Mouse (Mus musculus) skeletal muscle tissue, adult 2 months (tissue): ENCODE results near the gene Pigk.
"Not testable (repeated sequence)": the region's sequence is repeated elsewhere in the genome, so short reads cannot be mapped to it uniquely, and the experiment has no call there.

Experiments used
- DNase-seq: peaks from one replicate; pipeline ENCODE4 v3.0.0-alpha.2; 2012; ENCODE audit warnings: low read depth, low spot score

Pigk gene

DNA sequence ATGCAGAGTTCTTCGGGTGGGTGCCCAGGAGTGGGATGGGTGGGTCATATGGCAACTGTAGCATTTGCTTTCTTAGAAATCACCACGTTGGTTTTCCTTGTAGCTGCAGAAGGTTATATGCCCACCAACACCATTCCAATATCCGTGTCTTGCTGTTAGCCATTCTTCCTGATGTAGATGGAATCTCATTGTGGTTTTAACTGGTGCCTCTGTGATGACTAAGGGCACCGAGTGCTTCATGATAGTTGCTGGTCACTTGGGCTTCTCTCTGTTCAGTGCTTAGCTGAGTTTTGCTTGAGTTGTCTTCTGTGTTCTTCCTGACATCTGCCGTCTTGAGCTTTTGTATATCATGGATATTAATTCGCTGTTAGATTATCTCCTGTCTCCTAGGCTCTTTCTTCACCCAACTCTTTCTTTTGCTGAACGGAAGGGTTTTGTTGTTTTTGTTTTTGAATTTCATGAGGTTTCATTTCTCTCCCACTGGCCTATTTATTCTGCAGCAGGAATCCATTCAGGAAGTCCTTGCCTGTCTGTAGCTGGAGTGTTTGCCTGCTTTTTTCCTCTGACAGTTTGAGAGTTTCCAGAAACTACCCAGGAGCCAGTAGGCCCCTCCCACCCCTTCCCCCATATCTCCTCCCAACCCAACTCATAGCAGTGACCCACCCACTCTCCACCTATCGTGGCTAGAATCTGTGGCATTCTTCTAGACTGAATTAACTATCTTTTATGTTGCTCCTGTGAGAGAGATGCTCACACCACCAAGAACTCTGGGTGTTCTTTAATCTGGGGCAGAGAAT lies 50.8 kb downstream of the Pigk start:
- no peak for DNase-seq

DNA sequence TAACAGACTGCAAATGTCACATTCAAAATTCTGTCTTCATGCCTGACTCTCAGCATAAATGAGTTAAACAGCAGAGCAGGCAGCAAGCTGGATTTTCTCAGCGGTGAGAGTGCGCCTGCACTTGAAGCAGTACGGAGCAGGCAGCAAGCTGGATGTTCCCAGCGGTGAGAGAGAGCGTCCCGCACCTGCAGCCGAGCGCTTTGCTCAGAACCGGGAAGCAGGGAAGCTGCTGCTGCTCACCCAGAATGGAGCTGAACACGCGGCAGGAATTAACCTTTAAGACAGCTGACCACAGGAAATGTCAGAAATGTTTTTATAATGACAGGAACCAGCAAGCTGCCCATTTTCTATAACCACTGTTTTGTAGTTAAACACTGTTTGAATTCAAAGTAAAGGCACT lies 53.6 kb downstream of the Pigk start:
- DNase-seq, result no peak

DNA sequence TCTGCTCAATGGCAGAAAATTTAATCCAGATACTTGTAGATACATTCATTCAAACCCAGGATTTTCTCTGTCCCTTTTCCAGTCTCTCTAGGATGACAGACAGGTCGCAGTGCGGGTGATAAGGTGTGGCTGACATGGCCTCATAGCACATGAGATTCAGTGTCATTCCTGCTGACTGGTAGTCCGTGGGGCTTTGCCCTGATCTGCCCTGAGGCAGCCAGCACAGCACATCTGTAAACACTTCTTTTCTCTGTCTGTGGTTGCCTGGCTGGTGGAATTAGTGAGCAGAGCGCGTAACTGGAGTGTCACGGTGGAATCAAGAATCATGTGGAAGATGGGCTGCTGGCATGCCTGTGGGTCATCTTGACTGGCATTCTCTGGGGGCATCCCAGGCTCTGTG lies 56.2 kb downstream of the Pigk start:
- DNase-seq, result no peak

DNA sequence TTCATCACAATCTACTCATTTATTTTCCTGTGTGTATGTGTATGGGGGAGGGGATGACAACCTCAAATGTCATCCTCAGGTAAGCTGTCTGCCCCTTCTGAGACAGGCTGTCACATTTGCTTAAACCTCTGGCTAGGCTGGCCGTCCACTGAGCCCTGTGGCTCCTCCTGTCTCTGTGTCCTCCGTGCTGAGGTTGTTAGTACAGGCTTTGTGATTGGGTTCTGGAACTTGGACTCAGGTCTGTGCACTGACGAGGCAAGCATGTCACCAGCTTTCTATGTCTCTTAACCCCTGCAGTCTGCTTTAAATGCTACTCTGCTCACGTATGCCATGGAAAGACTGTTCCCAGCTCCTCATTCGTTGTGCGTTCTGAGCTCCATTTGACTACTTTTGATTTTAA lies 62.5 kb downstream of the Pigk start:
- DNase-seq, result no peak

DNA sequence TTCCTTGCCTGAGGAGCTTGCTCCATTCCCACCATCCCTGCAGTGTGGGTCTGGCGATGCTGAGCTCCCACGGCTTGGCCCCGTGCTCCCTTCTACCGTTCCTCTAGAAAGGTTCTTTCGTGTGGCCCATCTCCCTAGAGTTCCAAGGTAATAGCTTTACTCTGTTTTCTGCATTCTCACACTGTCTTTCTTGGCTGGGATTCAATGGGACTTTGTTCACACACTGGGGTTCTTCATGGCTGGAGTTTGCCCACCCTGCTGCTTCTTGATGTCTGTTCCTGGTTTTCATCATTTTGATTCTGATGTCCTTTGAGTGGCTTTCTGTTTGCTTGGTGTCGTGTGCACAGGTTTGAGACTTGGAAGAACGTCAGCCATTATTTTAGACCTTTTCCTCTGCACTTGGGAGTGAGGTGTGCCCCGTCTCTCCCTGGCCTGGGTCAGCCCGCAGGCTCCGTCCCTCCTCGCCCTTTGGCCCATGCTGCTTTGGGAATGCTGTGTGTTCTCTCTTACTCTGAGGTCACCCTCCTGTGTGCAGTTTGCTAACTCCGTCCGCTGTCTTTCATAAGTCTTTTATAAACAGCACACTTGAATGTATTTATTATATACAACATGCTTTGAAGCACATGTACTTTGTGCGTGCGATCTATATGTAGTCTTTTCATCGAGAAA lies 63.1 kb downstream of the Pigk start:
- no peak for DNase-seq

DNA sequence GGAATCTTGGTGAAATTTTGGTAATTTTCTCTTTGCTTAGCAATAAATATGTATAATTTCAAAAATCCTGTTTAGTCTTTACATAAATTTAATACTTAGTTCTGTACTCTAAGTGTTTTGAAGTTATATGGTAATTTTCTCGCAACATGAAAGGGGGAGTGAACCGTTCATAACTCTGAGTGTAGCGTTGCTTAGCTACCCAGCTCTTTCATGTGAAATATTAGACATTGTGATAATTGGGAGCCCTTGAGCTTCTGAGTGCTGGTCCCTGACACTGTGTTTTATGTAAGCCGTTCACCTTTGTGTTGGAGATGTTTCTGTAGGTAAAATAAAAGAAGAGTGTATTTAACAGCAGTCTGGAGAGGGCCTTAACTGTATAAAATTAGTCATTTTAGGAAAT lies 65.9 kb downstream of the Pigk start:
- no peak for DNase-seq

DNA sequence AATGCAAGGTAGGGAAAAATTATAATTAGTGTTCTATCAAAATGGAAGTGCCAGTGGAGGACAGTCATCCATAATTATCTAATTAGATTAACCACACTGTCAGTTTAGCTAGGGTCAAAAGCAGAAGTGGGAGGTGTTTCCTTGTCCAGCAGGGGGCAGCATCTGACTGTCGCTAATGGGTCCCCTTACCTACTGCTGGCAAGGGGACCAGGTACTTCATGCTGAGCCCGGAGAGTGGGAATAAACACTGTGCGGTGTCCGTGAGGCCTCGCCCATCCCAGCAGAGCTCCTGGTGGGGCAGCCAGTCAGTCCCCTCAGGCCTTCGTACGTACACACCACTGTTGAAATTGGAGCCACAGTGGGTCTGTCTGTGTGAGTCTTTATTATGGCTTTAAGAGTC lies 69.9 kb downstream of the Pigk start:
- peak; percentile 56 for DNase-seq

DNA sequence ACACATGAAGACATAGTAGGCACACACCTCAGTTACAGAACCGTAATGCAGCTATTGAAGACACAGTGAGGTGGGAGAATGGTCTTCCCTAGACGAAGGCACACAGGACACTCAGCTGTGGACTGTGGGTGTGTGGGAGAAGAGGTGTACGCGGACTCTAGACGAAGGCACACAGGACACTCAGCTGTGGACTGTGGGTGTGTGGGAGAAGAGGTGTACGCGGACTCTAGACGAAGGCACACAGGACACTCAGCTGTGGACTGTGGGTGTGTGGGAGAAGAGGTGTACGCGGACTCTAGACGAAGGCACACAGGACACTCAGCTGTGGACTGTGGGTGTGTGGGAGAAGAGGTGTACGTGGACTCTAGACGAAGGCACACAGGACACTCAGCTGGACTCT lies 70.5 kb downstream of the Pigk start:
- DNase-seq, result not testable (repeated sequence)

DNA sequence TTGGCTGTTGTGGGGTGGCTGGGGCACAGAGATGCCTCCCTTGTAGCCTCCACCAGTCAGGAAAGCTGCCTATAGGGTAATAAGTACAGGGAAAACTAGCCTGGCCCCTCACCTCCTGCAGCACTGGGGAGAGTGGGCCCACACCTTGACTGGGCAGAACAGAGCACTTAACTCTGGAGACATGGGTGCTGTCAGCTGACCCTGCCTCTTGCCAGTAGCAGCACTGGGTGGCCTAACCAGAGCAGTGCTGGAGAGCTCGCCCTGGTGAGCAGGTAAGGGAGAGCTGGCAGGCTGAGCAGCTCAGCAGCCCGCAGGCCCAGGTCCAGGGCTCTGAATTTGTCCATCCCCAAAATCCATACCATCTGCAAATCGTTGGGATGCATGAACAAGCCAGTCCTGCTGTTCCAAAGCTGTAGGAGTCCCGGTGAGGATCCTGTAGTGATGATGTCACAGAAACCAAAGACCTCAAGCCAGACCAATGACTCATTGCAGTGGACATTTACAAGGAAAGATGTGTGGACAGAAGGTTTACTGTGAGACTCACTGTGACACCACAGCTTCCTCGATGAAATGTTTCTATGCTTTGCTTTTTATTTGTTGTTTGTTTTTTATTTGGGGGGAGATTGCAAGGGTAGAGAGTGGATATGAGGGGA lies 74.5 kb downstream of the Pigk start:
- DNase-seq, result not testable (repeated sequence)

DNA sequence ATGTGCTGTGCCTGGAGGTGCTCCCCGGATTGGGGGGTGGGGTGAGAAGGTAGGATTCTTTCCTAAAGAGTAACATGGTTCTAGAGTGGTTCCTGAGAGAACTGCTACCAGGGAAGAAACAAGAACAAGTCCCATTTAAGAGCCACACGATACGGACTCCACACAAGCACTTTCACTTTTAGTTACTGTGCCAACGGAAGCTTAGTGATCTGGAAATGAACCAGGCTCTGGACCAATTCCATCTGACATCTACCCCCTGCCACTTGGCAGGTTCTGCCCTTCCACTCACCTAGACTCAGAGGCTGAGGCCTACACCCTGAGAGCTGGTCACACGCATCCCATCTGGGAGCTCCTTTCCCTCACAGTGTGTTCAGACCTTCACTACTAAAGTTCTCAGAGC lies 78.7 kb downstream of the Pigk start:
- DNase-seq, result no peak

DNA sequence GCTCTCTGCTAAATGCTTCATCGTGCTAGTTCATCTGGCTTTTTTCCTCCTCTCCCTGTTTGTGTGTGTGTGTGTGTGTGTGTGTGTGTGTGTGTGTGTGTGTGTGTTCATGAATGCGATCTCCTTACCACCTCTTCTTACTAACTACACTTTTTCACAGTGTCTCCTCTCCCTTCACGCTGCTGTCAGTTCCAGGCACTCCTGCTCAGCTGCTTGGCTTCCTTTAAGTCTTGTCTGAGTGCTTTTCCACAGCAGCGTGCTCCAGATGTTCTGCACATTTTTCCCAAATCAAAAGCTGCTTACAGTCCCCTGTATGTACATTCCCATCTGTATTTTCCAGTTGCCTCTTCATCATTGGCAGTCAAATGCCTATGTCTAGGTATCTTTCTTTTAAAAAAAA lies 79.1 kb downstream of the Pigk start:
- DNase-seq, result no peak

DNA sequence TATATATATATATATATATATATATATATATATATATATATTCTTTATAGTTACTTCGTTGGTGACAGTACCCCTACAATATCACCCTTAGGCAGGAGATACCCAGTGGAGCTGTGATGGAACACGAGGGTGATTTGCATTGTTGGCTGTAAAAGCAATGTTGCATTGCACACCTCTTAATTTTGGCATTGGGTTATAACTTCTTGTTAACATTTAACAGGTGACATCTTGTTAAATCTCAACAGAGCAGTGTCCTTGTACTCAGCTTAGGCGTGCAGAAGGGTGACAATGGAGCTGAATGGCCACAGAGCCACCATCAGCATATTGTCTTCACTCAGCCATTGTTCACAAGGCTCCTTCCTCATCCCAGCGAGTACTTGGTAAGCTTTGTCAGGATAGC lies 82.3 kb downstream of the Pigk start:
- no peak for DNase-seq

DNA sequence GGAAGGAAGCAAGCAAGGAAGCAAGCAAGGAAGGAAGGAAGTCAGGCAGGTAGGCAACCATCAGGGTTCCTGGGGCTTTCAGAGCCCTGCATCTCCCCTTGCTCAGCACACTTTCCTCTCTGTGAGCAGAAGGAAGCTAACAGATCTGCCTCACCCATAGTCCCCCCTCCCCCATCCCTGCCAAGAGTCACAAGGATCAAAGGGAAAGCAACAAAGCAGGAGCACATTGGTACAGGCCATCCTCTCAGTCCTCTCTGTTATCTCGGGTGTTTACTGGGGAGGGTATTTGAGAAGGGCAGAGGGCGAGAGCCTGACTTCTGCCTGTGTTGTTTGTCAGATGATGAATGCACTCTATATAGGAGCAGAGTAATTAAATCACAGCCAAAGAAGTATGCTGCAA lies 83.5 kb downstream of the Pigk start:
- DNase-seq, result no peak

DNA sequence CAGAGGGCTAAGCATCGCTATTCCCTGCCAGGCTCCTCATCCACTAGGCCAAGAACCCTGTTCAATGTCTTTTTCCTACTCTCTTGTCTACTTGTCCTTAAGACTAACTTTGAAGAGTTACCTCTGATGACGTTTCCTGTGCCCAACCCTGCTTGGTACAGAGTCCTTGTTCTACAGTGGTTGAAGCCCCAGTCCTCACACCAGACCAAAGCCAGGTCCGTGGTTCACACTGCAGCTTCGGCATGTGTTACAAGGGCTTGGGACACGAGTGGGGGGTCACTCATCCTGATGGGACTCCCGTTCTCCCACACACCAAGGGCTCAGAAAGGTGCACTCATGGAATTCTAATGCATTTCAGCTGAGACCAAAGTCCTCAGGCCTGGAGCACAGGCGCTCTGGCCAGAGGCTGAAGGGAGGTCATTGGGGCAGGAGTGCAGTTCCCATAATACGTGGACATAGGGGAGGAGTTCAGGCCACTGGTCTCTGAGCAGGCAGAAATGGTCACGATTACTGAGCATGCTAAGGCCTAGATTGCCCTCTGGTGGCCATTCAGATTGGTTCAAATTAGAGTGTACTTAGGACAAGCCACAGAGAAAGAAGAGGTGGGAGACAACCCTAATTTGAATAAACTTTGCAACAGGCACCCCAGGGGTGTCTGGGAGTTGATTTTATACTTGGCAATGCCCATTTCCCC lies 86.0 kb downstream of the Pigk start:
- peak; percentile 17 for DNase-seq

DNA sequence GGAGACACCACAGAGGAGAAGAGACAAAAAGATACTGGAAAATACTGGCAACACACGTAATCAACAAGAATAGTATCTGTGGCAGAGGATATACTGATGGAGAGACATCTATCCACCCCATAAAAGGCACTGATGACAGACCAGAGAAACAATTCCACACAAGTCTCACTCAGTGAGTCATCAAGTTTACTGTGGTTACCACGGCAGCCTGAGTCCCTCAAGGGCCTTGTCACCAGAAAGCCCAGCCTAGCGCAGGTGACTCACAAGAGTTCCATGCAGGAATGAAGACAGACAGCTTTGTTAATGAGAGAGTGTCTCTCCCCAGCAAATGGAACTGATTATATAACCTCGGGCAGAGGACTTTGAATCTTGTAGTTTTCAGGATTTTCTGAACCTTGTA lies 100.0 kb downstream of the Pigk start:
- DNase-seq, result no peak

DNA sequence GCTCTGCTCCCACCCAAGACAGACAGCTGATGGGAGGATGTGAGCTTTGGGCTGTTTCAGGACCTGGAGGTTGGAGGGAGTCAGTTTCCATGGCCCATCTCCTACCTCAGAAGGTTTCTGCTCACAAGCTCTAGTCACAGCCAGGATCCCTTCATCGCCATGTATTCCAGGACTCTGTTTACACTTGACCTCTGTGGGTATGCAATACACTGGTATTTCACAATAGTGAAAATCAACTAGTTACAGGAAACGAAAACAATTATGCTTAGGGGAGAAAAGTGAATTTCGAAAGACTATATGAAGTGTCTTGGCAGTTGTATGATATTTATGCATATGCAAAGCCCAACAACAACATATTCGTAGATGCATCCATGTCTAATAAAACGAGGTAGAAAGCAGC lies 101.2 kb downstream of the Pigk start:
- no peak for DNase-seq

DNA sequence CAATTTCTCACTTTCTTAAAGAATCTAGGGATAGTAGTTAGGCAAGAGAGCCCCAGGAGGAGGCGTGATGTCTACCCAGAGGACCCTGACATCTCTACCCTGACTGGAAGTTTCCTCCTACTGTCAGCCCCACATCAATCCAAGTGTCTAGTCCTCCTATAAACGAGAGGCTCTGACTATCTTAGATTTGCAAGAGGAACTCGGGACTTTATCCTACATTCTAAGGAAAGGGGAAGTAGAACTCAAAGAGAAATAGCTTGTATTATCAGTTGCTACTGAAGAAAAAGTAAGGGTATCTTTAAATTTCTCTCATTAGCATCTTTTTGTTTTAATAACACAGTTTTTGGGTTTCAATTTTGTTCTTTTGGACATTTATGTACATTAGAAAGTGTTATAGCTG lies 106.5 kb downstream of the Pigk start:
- no peak for DNase-seq

DNA sequence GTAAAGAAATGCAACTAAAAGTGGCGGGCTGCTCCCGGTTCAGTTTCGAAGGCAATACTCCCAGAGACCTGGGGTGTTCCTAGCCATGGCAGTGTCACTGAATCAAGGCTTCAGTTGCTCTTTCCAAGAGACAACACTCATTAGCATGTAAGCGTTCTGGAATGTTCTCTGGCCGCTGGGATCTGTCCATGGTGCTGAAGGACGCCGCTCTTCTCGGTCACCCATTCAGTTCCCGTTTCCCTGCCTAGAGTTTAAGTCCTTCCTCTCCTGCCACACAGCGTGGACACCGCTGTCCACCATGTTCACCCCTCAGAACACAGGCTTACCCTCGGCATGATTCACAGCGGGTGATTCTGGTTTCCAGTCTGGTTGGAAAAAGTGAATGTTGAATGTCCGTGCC lies 107.3 kb downstream of the Pigk start:
- peak; percentile 23 for DNase-seq

DNA sequence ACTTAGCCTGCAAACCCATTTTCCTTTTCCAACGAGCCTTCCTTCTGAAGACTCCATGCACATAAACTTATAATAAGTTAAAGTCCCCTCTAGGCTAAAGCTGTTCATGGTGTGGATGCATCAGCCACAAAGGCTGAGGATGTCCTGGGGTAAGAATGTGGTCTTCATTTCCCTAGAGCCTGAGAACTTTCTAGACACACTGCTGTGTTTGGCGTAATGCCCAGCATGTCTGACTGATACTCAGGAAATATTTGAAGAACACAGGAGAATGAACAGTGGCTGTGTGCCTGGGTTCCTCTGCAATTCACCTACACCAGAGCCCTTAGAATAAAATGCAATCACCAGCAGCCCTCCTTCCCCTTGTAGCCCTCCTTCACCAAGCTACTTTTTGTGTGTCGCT lies 117.5 kb downstream of the Pigk start:
- DNase-seq, result no peak

DNA sequence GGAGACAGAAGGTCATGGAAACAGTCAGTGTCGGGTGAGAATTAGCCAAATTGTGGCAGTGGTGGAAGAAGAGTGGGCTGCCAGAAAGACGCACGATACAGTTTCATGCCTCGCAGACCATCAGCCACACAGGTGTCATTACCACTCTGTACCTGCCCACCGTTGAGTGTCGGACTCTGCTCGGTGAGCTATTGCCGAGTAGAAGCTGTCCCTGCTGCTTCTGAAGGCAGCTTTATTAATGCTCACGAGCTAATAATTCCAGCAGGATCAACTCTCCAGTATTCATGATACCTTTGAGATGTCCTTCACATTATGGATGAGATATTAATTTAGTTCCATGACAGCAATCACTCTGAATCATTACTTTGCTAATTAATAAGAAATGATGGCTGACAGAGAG lies 118.1 kb downstream of the Pigk start:
- no peak for DNase-seq

DNA sequence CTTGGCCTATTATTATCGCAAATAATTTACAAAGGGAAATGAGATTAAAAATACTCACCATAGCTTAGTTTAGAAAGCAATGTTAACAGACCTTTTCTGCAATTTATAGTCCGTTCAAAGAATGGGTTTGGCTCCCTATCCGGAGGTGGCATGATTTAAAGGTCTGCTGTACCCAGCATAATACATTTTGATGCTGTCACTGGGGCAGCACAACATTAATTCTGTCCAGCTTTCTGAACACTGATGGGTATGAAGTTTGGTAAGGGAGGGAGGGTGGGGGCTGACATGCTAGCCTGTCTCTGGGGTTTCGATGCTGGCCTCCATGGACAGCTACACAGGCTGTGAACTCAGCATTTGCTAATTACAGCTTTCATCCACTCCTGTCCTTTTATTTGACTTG lies 118.5 kb downstream of the Pigk start:
- no peak for DNase-seq

DNA sequence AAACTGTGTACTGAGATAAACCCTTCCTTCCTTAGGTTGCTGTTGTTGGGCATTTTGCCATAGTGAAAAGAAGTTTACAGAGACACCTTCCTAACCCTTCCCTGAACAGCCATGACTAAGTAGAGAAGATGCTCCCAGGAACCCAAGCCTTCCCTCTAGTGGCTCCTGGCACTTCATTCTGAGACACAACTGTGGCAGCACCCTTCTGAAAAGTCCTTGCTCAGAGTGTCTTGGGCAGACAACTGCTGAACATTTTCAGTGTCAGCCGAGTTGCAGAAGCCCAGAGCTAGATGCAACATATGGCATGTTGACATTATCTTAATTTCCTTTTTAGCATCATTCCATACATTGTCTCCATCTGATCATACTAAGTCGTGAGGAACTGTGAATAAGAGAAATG lies 123.5 kb downstream of the Pigk start:
- no peak for DNase-seq
